Mouse (Mus musculus) CD8-positive naive resting alpha-beta T cell, adult 2 months (primary cell): Measurements from ENCODE around the gene Trib3.
A peak's percentile ranks its signal among the peaks of the same experiment; 100 is the strongest.

Experiments
- DNase-seq, 2 experiments: peaks; one replicate each; pipeline ENCODE4 v3.0.0; 2022; ENCODE audit warnings: low read depth in 2 of 2, low spot score in 2 of 2

The Trib3 gene

GRCm38 (mm10) chr2:152347722-152348121 lies 3.9 kb upstream of the Trib3 start:
- DNase-seq: no peak

DNA sequence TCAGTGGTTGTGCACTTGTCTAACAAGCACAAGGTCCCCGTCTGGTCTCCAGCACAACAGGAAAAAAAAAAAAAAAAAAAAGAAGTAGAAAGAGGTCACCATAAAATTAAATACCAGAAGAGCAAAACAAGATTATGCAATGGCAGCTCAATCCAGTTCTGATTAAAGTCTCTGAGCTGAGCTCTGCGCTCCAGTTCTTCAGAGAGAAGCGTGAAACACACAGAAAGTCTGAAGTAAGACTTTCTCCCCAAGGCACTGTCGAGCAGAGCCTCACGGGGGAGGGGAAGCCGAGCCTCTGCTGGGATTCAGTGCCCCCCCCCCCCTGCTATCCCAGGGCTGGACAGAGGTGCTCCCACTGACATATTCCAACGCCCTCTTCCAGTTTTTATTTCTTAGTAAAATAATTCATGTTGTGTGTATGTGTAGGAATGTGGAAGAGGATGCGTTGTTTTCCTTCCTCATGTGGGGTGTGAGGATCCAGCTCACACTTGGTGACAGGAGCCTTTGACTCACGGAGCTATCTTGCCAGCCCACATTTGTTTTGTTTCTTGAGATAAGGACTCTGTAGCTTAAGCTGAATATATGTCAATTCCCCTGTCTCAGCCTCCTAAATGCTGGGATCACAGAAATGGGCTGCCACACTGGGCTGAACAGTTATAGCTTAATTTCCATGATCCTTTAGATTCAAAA lies 3.1 kb upstream of the Trib3 start:
- DNase-seq: no peak

DNA sequence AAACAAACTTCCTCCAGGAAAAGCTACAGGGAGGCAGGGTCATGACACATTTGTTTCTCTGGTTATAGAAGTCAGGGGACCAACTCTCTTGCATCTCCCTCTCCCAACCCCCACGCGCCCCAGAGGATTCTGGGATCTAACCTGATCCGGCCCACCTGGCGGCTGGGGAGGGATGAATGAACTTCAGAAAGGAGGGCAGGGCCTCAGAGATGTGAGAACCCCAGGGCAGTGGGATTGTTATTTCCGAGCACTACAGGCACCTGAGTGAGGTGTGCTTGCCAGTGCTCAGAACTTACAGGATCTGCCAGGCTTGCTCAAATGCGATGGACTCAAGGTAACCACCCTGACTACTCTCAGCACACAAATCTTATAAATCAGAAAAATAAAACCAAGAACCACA lies 1.6 kb upstream of the Trib3 start:
- no peak for DNase-seq

- no peak for DNase-seq
These were observed 1.1 kb upstream of the Trib3 start for GRCm38 (mm10) chr2:152344909-152345308.

GRCm38 (mm10) chr2:152344361-152344760 lies 529 bp upstream of the Trib3 start:
- peak; percentile 20 to 40 for DNase-seq

GRCm38 (mm10) chr2:152339631-152340179 lies 4.1 kb downstream of the Trib3 start:
- DNase-seq: no peak

- no peak for DNase-seq
These were observed 5.5 kb downstream of the Trib3 start for GRCm38 (mm10) chr2:152338319-152338718.

GRCm38 (mm10) chr2:152337591-152338212 lies 6.1 kb downstream of the Trib3 start:
- no peak for DNase-seq

DNA sequence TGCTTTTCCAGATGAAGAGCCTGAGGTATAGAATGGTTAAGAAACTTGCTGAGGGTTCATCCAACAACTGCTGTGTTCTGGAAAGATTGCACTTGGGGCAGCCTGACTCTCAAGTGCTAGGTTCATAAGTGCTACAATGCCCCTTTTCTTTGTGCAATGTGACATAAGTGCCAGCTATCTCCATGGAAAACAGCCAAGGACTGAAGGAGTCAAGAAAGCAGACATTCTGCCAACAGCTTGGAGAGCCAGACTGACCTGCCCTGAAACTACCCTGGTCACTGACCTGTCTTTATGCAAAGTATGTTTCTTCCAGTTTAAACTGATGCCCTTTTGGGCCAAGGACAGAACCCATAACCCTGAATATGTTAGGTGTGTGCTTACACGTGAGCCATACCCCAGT lies 7.0 kb downstream of the Trib3 start:
- DNase-seq: no peak

- DNase-seq: no peak
These were observed 8.5 kb downstream of the Trib3 start for GRCm38 (mm10) chr2:152335289-152335820.

DNA sequence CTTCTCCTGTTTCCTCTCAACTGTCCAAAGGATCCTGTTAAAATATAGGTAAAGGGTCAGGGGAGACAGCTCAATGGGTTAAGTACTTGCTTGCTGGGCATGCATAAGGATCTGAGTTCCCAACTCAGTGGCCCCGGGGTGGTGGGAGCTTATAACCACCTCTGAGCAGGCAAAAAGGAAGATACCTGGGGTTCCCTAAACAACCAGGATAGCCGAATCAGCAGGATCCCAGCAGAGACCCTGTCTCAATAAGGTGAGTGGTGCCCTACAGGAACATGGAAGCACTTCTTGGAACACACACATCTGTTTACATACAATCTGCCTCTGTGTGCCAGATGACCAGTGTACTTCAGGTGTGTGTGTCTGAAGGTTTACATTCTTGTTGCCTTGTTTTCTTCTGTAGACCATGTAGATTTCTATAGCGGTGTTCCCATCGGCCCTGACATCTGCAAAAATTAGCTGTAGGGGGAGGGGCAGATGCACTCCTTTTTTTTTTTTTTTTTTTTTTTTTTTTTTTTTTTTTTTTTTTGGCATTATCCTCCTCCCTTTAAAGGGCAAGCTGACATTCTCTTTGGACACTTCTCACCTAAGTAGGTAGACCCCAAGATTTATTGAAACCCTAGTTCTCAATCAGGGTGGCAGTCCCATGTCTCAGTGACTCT lies 10.4 kb downstream of the Trib3 start:
- no peak for DNase-seq

- peak; percentile 81 to 85 for DNase-seq
These were observed 11.6 kb downstream of the Trib3 start, which contains the start of gene Rbck1 for GRCm38 (mm10) chr2:152332101-152332825. TSS of gene Rbck1 (minus strand) at chr2:152332653.

DNA sequence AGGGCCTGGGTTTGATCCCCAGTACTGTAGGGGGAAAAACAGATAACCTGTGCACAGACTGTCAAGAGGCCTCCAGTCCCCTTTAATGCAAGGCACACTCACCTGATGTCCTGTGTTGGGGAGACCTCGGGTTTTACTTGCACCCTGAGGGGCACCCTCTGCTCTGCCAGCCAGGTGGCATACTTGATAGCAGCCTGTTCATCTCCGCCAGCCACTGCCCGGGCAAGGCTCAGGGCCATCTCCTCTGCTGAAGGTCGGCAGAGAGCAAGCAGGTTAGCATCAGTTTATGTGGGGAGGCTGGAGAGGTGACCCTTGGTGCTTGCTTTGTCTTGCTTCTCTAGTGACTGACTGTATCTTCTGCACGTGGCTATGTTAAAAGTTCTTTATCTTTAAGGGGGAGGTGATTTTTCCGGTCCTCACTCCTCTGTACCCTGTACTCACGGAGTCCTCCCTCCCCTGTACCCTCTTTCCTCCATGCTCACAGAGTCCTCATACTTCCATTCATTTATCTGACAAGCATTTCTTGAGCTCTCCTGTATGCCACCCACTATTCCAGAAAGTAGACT lies 12.9 kb downstream of the Trib3 start:
- no peak for DNase-seq

- no peak for DNase-seq
These were observed 15.9 kb downstream of the Trib3 start for GRCm38 (mm10) chr2:152327980-152328379.

DNA sequence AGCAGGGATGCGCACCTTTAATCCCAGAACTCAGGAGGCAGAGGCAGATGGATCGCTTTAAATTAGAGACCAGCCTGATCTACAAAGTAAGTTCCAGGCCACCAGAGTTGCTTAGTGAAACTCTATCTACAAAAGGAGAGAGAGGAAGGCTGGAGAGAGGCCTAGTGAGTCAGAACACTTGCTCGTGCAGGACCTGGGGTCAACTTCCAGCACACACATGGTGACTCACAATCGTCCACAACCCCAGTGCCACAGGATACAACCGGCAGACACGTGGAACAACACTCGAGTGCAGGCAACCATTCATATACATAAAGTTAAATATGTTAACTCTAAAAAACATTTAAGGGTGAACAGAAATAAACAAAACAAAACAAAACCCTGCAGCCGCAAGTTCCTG lies 17.2 kb downstream of the Trib3 start:
- DNase-seq: no peak

GRCm38 (mm10) chr2:152326157-152326556 lies 17.7 kb downstream of the Trib3 start:
- no peak for DNase-seq

- DNase-seq: no peak
These were observed 19.0 kb downstream of the Trib3 start for GRCm38 (mm10) chr2:152324842-152325241.

GRCm38 (mm10) chr2:152323971-152324370 lies 19.9 kb downstream of the Trib3 start:
- DNase-seq: no peak

- no peak for DNase-seq
These were observed 21.6 kb downstream of the Trib3 start for GRCm38 (mm10) chr2:152322198-152322597.

DNA sequence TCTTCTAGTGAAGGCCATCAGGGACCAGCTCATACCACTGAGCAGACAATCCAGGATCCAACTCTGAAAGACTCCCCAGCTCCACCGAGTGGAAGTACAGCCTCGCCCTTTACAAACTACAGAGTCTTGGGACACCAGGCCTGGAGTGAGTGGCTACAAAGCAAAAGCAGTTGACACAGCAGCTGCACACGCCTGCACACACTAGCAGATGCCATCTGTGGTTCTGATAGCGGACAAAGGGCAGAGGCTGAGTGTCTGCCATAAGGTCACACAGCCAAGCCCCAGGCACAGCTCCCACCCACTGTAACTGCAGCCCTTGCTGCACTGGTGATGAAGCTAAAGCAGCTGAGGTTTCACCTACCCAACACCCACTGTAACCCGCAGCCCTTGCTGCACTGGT lies 22.3 kb downstream of the Trib3 start:
- DNase-seq: no peak

DNA sequence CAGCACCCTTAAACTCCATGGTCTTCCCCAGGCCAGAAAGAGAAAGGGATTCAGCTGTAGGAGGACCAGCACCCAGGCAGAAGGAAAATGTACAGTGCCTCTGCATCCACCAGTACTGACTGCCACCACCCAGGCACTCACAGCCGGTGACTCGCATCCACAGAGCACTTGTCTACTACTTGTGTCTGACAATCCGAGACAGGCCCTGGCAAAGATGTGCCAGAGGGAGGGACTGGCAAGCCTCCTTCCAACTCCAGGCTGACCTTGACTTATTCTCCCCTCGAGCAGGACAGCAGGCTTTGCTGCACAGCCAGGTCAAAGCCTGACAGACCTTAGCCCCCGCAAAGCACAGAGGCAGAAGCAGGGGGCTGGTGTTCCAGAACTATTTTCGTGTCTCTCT lies 26.8 kb downstream of the Trib3 start:
- no peak for DNase-seq
